Mouse (Mus musculus) kidney, embryonic 15.5 days (tissue): ENCODE data around the gene Il1r1. TPM values are rescaled to one million over a fixed set of nuclear protein-coding genes. Genes with fewer than 3 reads are reported as not detected.

ENCODE experiments used
- ATAC-seq: fragments of 200-750 bp; cut with Nextera tagmentation; replicated peaks from 2 replicates; pipeline ENCODE4 v1.8.0; 2017; ENCODE audit warnings: moderate TSS enrichment; ENCODE audit not compliant: low FRiP score
- H3K27ac ChIP-seq: fragments of 300-500 bp; sonication (generic); 2 replicates; pipeline ENCODE4 v1.5.1; 2015; ENCODE audit warnings: mild to moderate bottlenecking, inconsistent platforms
- H3K27me3 ChIP-seq: fragments of 300-500 bp; sonication (generic); 2 replicates; pipeline ENCODE4 v1.6.1; 2015; ENCODE audit warnings: inconsistent platforms
- H3K36me3 ChIP-seq: fragments of 300-500 bp; sonication (generic); 2 replicates; pipeline ENCODE4 v1.6.1; 2015; ENCODE audit warnings: inconsistent platforms
- H3K4me1 ChIP-seq: fragments of 300-500 bp; sonication (generic); 2 replicates; pipeline ENCODE4 v1.6.1; 2015; ENCODE audit warnings: inconsistent platforms
- H3K4me2 ChIP-seq: fragments of 300-500 bp; sonication (generic); 2 replicates; pipeline ENCODE4 v1.6.1; 2015; ENCODE audit warnings: moderate library complexity, mild to moderate bottlenecking, inconsistent platforms
- H3K4me3 ChIP-seq: fragments of 300-500 bp; sonication (generic); replicated peaks from 2 replicates; pipeline ENCODE4 v1.5.1; 2015; ENCODE audit warnings: mild to moderate bottlenecking, inconsistent platforms
- H3K9ac ChIP-seq: fragments of 300-500 bp; sonication (generic); 2 replicates; pipeline ENCODE4 v1.6.1; 2015; ENCODE audit warnings: mild to moderate bottlenecking, inconsistent platforms
- H3K9me3 ChIP-seq: fragments of 300-500 bp; sonication (generic); replicated peaks from 2 replicates; pipeline ENCODE4 v1.6.1; 2016; ENCODE audit warnings: inconsistent platforms
- WGBS: fragments of 180-500 bp; shearing (Covaris S2); methylation state at CpG from one replicate; pipeline ENCODE4 v1.1.7; 2015; ENCODE audit warnings: mixed read lengths; 5-methylcytosine and 5-hydroxymethylcytosine counted together
- polyA plus RNA-seq: library from polyadenylated mRNA; unstranded; fragments of >200 nt; fragmentation: Nextera tagmentation; extraction: Ambion mirVana; gene quantifications from 2 replicates; pipeline ENCODE4 v1.2.1, GENCODE M21; 2015

Gene Il1r1
- polyA plus RNA-seq, 1 experiment from 2014 or later: 4.6 TPM

DNA sequence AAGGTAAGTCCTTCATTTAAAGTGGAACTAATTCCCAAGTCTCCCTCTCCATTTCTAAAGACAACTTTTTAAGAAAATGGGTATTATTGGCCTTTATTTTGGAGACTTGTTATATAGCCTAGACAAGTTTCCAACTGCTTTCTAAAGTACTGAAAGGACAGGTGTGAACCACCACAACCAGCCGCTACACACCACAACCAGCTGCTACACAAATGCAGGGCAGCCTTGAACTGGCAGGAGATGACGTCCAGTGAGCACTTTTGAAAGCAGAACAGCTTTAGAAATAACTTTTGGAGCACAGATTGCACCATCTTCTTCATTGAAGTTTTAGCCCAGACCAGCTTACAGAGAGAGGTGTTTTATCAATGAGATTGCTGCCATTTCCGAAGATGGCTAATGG lies 102.7 kb downstream of the Il1r1 start:
- WGBS: 89% methylated on average over 3 of the region's 3 CpGs
- Histone ChIP-seq H3K4me1 (peaks cover 19% of the 10 kb centered on the region), H3K9me3 (no peaks in the 10 kb centered on the region), H3K4me3 (no peak overlapping the region), H3K27ac (no peak overlapping the region), H3K9ac (no peak overlapping the region), H3K27me3 (peaks cover 33% of the 10 kb centered on the region), H3K4me2 (no peak overlapping the region), H3K36me3 (no peaks in the 10 kb centered on the region)
- ATAC-seq: no peak

DNA sequence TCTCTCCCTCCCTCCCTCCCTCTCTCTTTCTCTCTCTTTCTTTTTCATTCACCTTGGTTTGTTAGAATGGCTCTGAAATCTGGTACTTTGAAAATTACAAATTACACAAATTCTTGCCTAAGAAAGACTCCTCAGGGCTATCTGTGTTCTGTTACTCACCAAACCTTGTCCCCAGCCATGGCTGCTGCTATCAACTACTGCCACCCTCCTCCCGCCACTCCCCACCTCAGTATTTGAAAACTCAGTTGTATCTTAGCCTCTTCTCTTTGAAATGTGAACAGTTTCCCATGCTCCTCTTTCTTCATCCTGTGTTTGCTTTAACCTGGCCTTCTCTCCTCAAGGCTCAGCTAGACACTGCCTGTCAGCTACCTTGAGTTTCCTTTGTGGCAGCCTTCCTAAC lies 104.6 kb downstream of the Il1r1 start:
- no peaks in the 10 kb centered on the region for H3K9me3 ChIP-seq
- no peaks in the 10 kb centered on the region for H3K36me3 ChIP-seq
- H3K27ac ChIP-seq: no peak overlapping the region
- no peak overlapping the region for H3K9ac ChIP-seq
- no peak overlapping the region for H3K4me3 ChIP-seq
- H3K4me1 ChIP-seq: peaks cover 13% of the 10 kb centered on the region
- peaks cover 30% of the 10 kb centered on the region for H3K27me3 ChIP-seq
- no peak for ATAC-seq
- H3K4me2 ChIP-seq: no peak overlapping the region
- WGBS: 89% methylated on average over 1 of the region's 1 CpGs

DNA sequence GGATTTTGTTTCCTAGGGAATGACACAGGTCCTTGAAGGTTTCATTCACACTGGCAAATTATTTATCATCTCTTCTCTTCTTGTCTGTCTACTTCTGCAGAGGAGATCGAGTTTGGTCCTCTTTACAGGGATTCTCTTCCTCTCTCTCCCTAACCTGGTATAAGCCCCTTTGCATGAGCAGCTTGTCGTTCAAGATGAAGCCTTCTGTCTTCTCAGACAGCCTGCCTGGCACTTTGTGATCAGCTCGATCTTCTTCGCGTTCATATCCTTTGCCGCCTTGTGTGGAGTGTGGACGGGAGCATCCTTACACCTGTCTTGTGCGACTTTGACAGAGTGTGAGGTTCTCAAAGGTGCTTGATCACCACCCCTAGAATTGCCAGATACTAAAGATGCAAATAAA lies 105.3 kb downstream of the Il1r1 start:
- H3K27me3 ChIP-seq: peaks cover 25% of the 10 kb centered on the region
- no peak overlapping the region for H3K4me2 ChIP-seq
- H3K4me1 ChIP-seq: peaks cover 12% of the 10 kb centered on the region
- no peak overlapping the region for H3K27ac ChIP-seq
- 88% methylated on average over 8 of the region's 8 CpGs for WGBS
- H3K36me3 ChIP-seq: no peaks in the 10 kb centered on the region
- H3K9ac ChIP-seq: no peak overlapping the region
- no peak for ATAC-seq
- H3K4me3 ChIP-seq: no peak overlapping the region
- no peaks in the 10 kb centered on the region for H3K9me3 ChIP-seq

- Histone ChIP-seq H3K9me3 (no peaks in the 10 kb centered on the region), H3K4me1 (no peaks in the 10 kb centered on the region), H3K4me2 (no peak overlapping the region), H3K4me3 (no peak overlapping the region), H3K27me3 (no peaks in the 10 kb centered on the region), H3K27ac (no peak overlapping the region), H3K9ac (no peak overlapping the region), H3K36me3 (no peaks in the 10 kb centered on the region)
- ATAC-seq: no peak
- 82% methylated on average over 1 of the region's 1 CpGs for WGBS
Measured at GRCm38 (mm10) chr1:40339346-40339745, 114.5 kb downstream of the Il1r1 start.

DNA sequence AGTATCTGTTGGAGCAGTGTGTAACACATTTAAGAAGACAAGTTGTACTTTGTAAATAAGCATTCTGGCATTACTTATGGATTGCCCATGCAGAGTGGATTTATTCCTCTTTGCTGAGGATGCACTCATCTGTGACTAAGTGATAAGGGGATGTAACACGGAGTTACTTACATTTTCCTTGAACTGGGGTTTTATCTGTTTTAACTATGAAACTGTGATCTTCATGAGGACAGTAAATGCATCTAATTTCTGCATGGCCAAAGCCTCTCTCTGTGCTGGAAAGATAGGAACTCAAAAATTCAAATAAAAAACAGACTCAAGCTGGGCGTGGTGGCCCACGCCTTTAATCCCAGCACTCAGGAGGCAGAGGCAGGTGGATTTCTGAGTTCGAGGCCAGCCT lies 115.2 kb downstream of the Il1r1 start:
- H3K9me3 ChIP-seq: no peaks in the 10 kb centered on the region
- no peaks in the 10 kb centered on the region for H3K27me3 ChIP-seq
- H3K9ac ChIP-seq: no peak overlapping the region
- H3K4me1 ChIP-seq: no peaks in the 10 kb centered on the region
- no peaks in the 10 kb centered on the region for H3K36me3 ChIP-seq
- WGBS: 88% methylated on average over 4 of the region's 4 CpGs
- H3K4me2 ChIP-seq: no peak overlapping the region
- no peak overlapping the region for H3K27ac ChIP-seq
- H3K4me3 ChIP-seq: no peak overlapping the region
- no peak for ATAC-seq

DNA sequence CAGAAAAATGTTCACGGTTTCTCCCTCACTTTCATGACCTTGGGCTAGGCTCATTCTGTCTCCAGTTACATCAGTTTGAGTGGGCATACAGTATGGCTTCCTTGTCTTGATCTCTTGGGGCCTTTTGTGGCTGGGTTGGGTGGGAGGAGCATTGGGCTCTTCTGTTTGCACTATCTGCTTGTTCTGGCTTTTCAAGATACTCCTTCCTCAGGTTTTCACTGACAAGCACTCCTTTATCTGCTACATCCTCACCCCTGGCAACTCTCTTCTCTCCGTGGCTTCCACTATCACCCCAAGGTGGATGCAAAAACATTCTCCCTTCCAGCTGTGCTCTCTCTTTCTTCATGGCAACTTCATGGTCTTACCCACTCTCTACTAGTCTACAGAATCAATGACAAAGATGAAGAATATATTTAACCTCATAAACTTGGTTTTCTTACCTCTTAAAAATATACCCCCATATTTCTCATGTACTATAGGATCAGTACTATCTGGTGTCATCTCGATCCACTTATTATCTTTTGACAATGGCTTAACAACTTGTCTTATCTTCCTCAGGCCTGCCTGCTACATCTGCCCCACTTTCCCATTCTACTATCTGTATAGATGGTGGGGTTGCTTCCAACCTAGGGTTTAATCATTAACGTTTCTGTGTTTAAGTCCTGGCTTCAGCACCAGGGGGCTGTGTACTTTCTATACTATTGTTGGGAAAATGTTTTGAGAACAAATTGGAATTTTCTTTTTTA lies 127.5 kb downstream of the Il1r1 start:
- WGBS: 84% methylated on average over 4 of the region's 4 CpGs
- no peak overlapping the region for H3K9ac ChIP-seq
- H3K27me3 ChIP-seq: no peaks in the 10 kb centered on the region

DNA sequence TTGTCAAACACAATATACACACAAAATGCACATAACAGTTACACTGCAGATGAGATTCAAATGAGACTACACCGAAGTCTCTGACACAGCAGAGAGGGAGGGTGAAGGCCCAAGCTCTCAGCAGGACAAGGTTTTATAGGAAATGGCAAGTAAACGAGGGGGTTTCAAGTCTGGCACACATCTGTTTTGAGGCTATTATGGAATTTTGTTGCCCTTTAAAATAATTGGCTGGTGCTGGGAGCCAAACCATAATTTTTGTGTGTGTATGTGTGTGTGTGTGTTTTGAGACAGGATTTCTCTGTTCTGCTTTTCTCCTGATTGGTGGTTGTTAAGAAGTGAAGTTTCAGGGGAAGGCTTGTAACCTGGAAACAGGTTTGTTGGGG lies 128.0 kb downstream of the Il1r1 start:
- Histone ChIP-seq H3K4me2 (no peak overlapping the region), H3K36me3 (no peaks in the 10 kb centered on the region), H3K4me1 (0 out of 2 replicates have a peak, but pooled peaks cover 3% of the 10 kb centered on the region), H3K9me3 (no peaks in the 10 kb centered on the region), H3K27me3 (no peaks in the 10 kb centered on the region), H3K4me3 (no peak overlapping the region), H3K9ac (no peak overlapping the region), H3K27ac (no peak overlapping the region)
- ATAC-seq: no peak
- WGBS: 74% methylated on average over 2 of the region's 2 CpGs

More for the DNA sequence above, 127.5 kb downstream of the Il1r1 start:
- Histone ChIP-seq H3K4me1 (0 out of 2 replicates have a peak, but pooled peaks cover under 1% of the 10 kb centered on the region), H3K4me2 (no peak overlapping the region), H3K9me3 (no peaks in the 10 kb centered on the region), H3K36me3 (no peaks in the 10 kb centered on the region), H3K4me3 (no peak overlapping the region), H3K27ac (no peak overlapping the region)
- ATAC-seq: no peak

GRCm38 (mm10) chr1:40354665-40355064 lies 129.8 kb downstream of the Il1r1 start:
- Histone ChIP-seq H3K36me3 (no peaks in the 10 kb centered on the region), H3K9me3 (no peaks in the 10 kb centered on the region), H3K27me3 (no peaks in the 10 kb centered on the region), H3K4me3 (no peak overlapping the region), H3K27ac (no peak overlapping the region), H3K4me2 (no peak overlapping the region), H3K4me1 (peaks cover 6% of the 10 kb centered on the region; the same call in 1 of the 2 replicates), H3K9ac (no peak overlapping the region)
- WGBS: 86% methylated on average over 3 of the region's 3 CpGs
- ATAC-seq: no peak

- no peaks in the 10 kb centered on the region for H3K36me3 ChIP-seq
- no peak overlapping the region for H3K9ac ChIP-seq
- no peak overlapping the region for H3K4me2 ChIP-seq
- H3K9me3 ChIP-seq: no peaks in the 10 kb centered on the region
- 91% methylated on average over 4 of the region's 4 CpGs for WGBS
- ATAC-seq: no peak
- peaks cover 6% of the 10 kb centered on the region; the same call in 1 of the 2 replicates for H3K4me1 ChIP-seq
- H3K27me3 ChIP-seq: no peaks in the 10 kb centered on the region
- H3K27ac ChIP-seq: no peak overlapping the region
- H3K4me3 ChIP-seq: no peak overlapping the region
Measured at GRCm38 (mm10) chr1:40355431-40355843, 130.6 kb downstream of the Il1r1 start.

- WGBS: 78% methylated on average over 10 of the region's 10 CpGs
Measured at GRCm38 (mm10) chr1:40355904-40356521, 131.1 kb downstream of the Il1r1 start.

GRCm38 (mm10) chr1:40357921-40358320 lies 133.0 kb downstream of the Il1r1 start:
- Histone ChIP-seq H3K4me2 (no peak overlapping the region), H3K4me3 (no peak overlapping the region), H3K36me3 (no peaks in the 10 kb centered on the region), H3K4me1 (peaks cover 6% of the 10 kb centered on the region; the same call in 1 of the 2 replicates), H3K9ac (no peak overlapping the region), H3K27me3 (no peaks in the 10 kb centered on the region), H3K9me3 (no peaks in the 10 kb centered on the region), H3K27ac (no peak overlapping the region)
- no peak for ATAC-seq
- WGBS: 58% methylated on average over 2 of the region's 2 CpGs

More at GRCm38 (mm10) chr1:40355904-40356521, 131.1 kb downstream of the Il1r1 start:
- H3K4me2 ChIP-seq: no peak overlapping the region
- H3K4me1 ChIP-seq: peaks cover 6% of the 10 kb centered on the region; the same call in 1 of the 2 replicates
- no peaks in the 10 kb centered on the region for H3K36me3 ChIP-seq
- H3K9ac ChIP-seq: no peak overlapping the region
- H3K4me3 ChIP-seq: no peak overlapping the region
- no peak for ATAC-seq
- no peaks in the 10 kb centered on the region for H3K9me3 ChIP-seq
- no peaks in the 10 kb centered on the region for H3K27me3 ChIP-seq
- no peak overlapping the region for H3K27ac ChIP-seq

- no peak overlapping the region for H3K27ac ChIP-seq
- no peaks in the 10 kb centered on the region for H3K27me3 ChIP-seq
- no peak overlapping the region for H3K4me3 ChIP-seq
- no peaks in the 10 kb centered on the region for H3K36me3 ChIP-seq
- ATAC-seq: no peak
- H3K9me3 ChIP-seq: no peaks in the 10 kb centered on the region
- H3K9ac ChIP-seq: no peak overlapping the region
- 55% methylated on average over 2 of the region's 2 CpGs for WGBS
- no peak overlapping the region for H3K4me2 ChIP-seq
- peaks cover 6% of the 10 kb centered on the region; the same call in 1 of the 2 replicates for H3K4me1 ChIP-seq
Measured at GRCm38 (mm10) chr1:40358351-40358750, 133.5 kb downstream of the Il1r1 start.
